In the genomic region with DNA sequence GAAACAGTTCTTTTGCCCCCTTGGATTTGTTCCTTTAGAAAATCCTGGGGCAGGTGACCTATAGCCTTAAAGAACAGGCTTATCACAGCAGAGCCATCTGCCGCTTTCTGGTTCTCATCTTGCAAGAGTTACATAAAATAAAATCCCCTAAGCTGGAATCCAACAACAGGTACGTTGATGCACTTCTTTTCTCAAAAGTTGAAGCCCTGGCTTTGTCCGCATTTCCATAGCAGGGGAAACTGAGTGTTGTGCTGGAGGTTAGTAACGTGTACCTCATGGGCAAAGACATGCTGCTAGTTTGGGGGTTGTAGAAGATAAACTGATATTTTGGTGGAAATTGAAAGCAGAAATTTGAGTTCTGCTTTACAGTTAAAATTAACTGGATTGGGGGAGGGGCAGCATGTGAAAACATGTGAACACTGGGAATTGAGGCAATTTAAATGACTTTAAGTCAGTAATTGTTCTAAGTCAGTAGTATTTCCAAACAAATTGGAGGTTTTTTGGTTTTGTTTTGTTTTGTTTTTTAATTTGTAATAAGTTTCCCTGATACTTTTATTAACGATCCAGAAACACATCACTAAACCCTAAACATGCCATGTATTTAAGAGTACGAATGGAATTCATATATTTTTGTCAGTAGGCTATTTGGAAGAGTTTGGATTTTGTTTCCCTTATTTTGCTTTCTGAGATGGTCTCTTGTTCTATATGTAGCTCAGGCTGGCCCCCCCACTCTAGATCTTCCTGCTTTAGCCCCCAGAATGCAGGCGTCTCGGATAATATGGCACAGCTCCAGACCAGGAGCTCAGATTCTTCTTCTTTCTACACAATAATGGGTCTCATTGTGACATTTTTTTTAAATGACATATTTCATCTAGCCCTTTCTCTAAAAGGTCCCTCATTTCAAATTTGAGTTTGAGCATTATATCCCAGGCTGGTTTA, we compare ENCODE assay signal across 8 mouse cellular contexts. TPM values are rescaled to one million over a fixed set of nuclear protein-coding genes. Genes with fewer than 3 reads are reported as not detected.
DNase-seq lines count a peak whose midpoint lies in the region; ATAC-seq and TF ChIP-seq lines count a peak whose summit lies in the region.

No protein-coding gene starts in this region.

- ATAC-seq in kidney, embryonic 16.5 days (ENCODE audit: low FRiP score, low TSS enrichment): no peak
- ATAC-seq in forebrain, embryonic 11.5 days (replicated peaks; ENCODE audit: low FRiP score): no peak
- ATAC-seq in liver, embryonic 15.5 days (ENCODE audit: insufficient read depth): no peak
- ATAC-seq in erythroid progenitor cell, adult 5-6 weeks (replicated peaks; ENCODE audit: low FRiP score, poor library complexity, severe bottlenecking): no peak

- H3K4me3 ChIP-seq in kidney, embryonic 16.5 days (ENCODE audit: low read length): peak overlapping the region; percentile 50
- H3K4me3 ChIP-seq in MEL (ENCODE audit: control insufficient read depth in 1 of 2, insufficient read depth in 1 of 2, low read depth in 2 of 2, low read length in 2 of 2): peak overlapping the region; percentile 26 to 55; a peak in 3 of 4 replicates
- H3K4me3 ChIP-seq in forebrain, embryonic 11.5 days (ENCODE audit: low read depth, low read length): peak overlapping the region; percentile 26
- H3K4me3 ChIP-seq in liver, embryonic 15.5 days (replicated peaks): peak overlapping the region; percentile 27

- peaks cover 10% of the 10 kb centered on the region for H3K79me2 ChIP-seq in MEL (ENCODE audit: control insufficient read depth, insufficient read depth, low read length, poor library complexity)

- DNase-seq in kidney, postnatal 4 days: no peak
- DNase-seq in MEL (ENCODE audit: low read depth, low spot score): peak; percentile 18
- no peak for DNase-seq in forebrain, embryonic 11.5 days (ENCODE audit: low spot score)
- DNase-seq in embryo, embryonic 10 days (ENCODE audit: low spot score): no peak
- DNase-seq in c-Kit-positive CD71-positive TER-119-positive erythroid progenitor cells, embryonic 14.5 days (ENCODE audit: low spot score): no peak

- peaks cover 12% of the 10 kb centered on the region; the same call in 1 of the 2 replicates for H3K36me3 ChIP-seq in kidney, embryonic 16.5 days (ENCODE audit: insufficient read depth, low read length)
- peaks cover 2 to 19% of the 10 kb centered on the region in 2 experiments; a peak in 3 of 4 replicates for H3K36me3 ChIP-seq in MEL (ENCODE audit: control insufficient read depth in 1 of 2, insufficient read depth in 2 of 2, low read length in 2 of 2)
- no peaks in the 10 kb centered on the region; the same call in 1 of the 2 replicates for H3K36me3 ChIP-seq in forebrain, embryonic 11.5 days (ENCODE audit: control insufficient read depth, insufficient read depth, low read length)
- peaks cover 25% of the 10 kb centered on the region for H3K36me3 ChIP-seq in liver, embryonic 15.5 days (replicated peaks)

- H3K9ac ChIP-seq in kidney, embryonic 16.5 days (replicated peaks; ENCODE audit: low read length): peak overlapping the region; percentile 68
- 0 out of 2 replicates have a peak overlapping the region, but pooled peaks have one; percentile 14 for H3K9ac ChIP-seq in MEL (ENCODE audit: control insufficient read depth, low read depth, low read length, poor library complexity, severe bottlenecking)
- no peak overlapping the region; the same call in 1 of the 2 replicates for H3K9ac ChIP-seq in forebrain, embryonic 11.5 days (ENCODE audit: low read length)
- no peak overlapping the region for H3K9ac ChIP-seq in liver, embryonic 15.5 days

- peak overlapping the region; percentile 27; the same call in 1 of the 2 replicates for H3K27ac ChIP-seq in kidney, embryonic 16.5 days (ENCODE audit: low read length)
- no peak overlapping the region for H3K27ac ChIP-seq in MEL (ENCODE audit: control insufficient read depth, low read depth, low read length)
- no peak overlapping the region for H3K27ac ChIP-seq in forebrain, embryonic 11.5 days (ENCODE audit: low read depth, low read length)
- H3K27ac ChIP-seq in liver, embryonic 15.5 days (replicated peaks): no peak overlapping the region

- peak in 1 of 2 experiments; percentile 20; a peak in 1 of 4 replicates for TF ChIP-seq EP300 in MEL (IDR thresholded peaks at IDR 0.05; ENCODE audit: low read depth in 1 of 2, low read length in 2 of 2)

- 37% methylated on average over 8 of the region's 8 CpGs for WGBS in kidney, embryonic 16.5 days
- 73% methylated on average over 8 of the region's 8 CpGs for WGBS in forebrain, embryonic 11.5 days
- 69% methylated on average over 8 of the region's 8 CpGs for WGBS in liver, embryonic 15.5 days (ENCODE audit: insufficient replicate concordance)

- no peak for TF ChIP-seq POLR2A in MEL (IDR thresholded peaks at IDR 0.05; ENCODE audit: control insufficient read depth in 1 of 2, insufficient read depth in 1 of 2, low read depth in 1 of 2, low read length in 2 of 2, poor library complexity in 1 of 2)

- H3K9me3 ChIP-seq in kidney, embryonic 16.5 days (ENCODE audit: low read length): no peaks in the 10 kb centered on the region
- no peaks in the 10 kb centered on the region for H3K9me3 ChIP-seq in MEL (replicated peaks; ENCODE audit: insufficient read depth, low read length)
- no peaks in the 10 kb centered on the region for H3K9me3 ChIP-seq in forebrain, embryonic 11.5 days (ENCODE audit: control insufficient read depth, low read length)
- no peaks in the 10 kb centered on the region for H3K9me3 ChIP-seq in liver, embryonic 15.5 days (replicated peaks)

- H3K4me1 ChIP-seq in kidney, embryonic 16.5 days (ENCODE audit: insufficient read depth, low read length): peaks cover 43% of the 10 kb centered on the region
- peaks cover 11% of the 10 kb centered on the region in 2 experiments for H3K4me1 ChIP-seq in MEL (ENCODE audit: control insufficient read depth in 1 of 2, insufficient read depth in 2 of 2, low read length in 2 of 2)
- no peaks in the 10 kb centered on the region; the same call in 1 of the 2 replicates for H3K4me1 ChIP-seq in forebrain, embryonic 11.5 days (replicated peaks; ENCODE audit: control insufficient read depth, insufficient read depth, low read length)
- H3K4me1 ChIP-seq in liver, embryonic 15.5 days (replicated peaks): peaks cover 49% of the 10 kb centered on the region

- no peak for TF ChIP-seq RAD21 in MEL (IDR thresholded peaks at IDR 0.05; ENCODE audit: low read depth, low read length)

- TF ChIP-seq CTCF in MEL (IDR thresholded peaks at IDR 0.05 in 2 of 3, conservative IDR thresholded peaks at IDR 0.05 in 1 of 3; ENCODE audit: control insufficient read depth in 1 of 3, insufficient read depth in 1 of 3, low read depth in 2 of 3, low read length in 3 of 3, poor library complexity in 1 of 3, severe bottlenecking in 1 of 3): no peak

- H3K4me2 ChIP-seq in kidney, embryonic 16.5 days (replicated peaks; ENCODE audit: low read depth, low read length): peak overlapping the region; percentile 64
- H3K4me2 ChIP-seq in forebrain, embryonic 11.5 days (ENCODE audit: low read depth, low read length, severe bottlenecking): peak overlapping the region; percentile 53
- peak overlapping the region; percentile 53 for H3K4me2 ChIP-seq in liver, embryonic 15.5 days

- H3K27me3 ChIP-seq in kidney, embryonic 16.5 days (ENCODE audit: insufficient read depth, low read length): no peaks in the 10 kb centered on the region
- no peaks in the 10 kb centered on the region for H3K27me3 ChIP-seq in MEL (ENCODE audit: control insufficient read depth in 1 of 2, insufficient read depth in 2 of 2, low read length in 2 of 2)
- H3K27me3 ChIP-seq in forebrain, embryonic 11.5 days (ENCODE audit: control insufficient read depth, insufficient read depth, low read length): no peaks in the 10 kb centered on the region
- no peaks in the 10 kb centered on the region for H3K27me3 ChIP-seq in liver, embryonic 15.5 days

TF ChIP-seq in MEL, 35 proteins besides CTCF, POLR2A, EP300 and RAD21:
- TF ChIP-seq CHD2 (IDR thresholded peaks at IDR 0.05; ENCODE audit: low read length): 0 out of 2 replicates have a peak, but pooled peaks have one; percentile 31
- TF ChIP-seq GATA1 (IDR thresholded peaks at IDR 0.05; ENCODE audit: low read depth, low read length): no peak
- TF ChIP-seq RCOR1 (IDR thresholded peaks at IDR 0.05; ENCODE audit: low read depth, low read length): 0 out of 2 replicates have a peak, but pooled peaks have one; percentile 7
- peak; percentile 63 for TF ChIP-seq MXI1 (IDR thresholded peaks at IDR 0.05; ENCODE audit: low read depth, low read length)
- TF ChIP-seq MAX (IDR thresholded peaks at IDR 0.05; ENCODE audit: low read length): peak; percentile 25; the same call in 1 of the 2 replicates
- no peak for TF ChIP-seq NRF1 (IDR thresholded peaks at IDR 0.05; ENCODE audit: insufficient read depth, low read depth, low read length, poor library complexity, severe bottlenecking)
- no peak for TF ChIP-seq MYB (IDR thresholded peaks at IDR 0.05; ENCODE audit: low read depth, low read length)
- no peak for TF ChIP-seq SMC3 (IDR thresholded peaks at IDR 0.05; ENCODE audit: low read depth, low read length)

RNA-seq across cellular contexts. Expression of a gene that starts 3.4 kb away (rescaled TPM):
- 47.9 and 51.4 TPM in 2 replicates for polyA plus RNA-seq in kidney, embryonic 16.5 days (2015; fragmentation: Nextera tagmentation; extraction: Ambion mirVana)
- total RNA-seq in MEL (2012; rRNA removed): 2.0 and 3.6 TPM in 2 replicates
- 1 to 10 TPM in 1 of 2 experiments, not detected in 1; 4.8 TPM for polyA plus RNA-seq in MEL (2012; ENCODE audit: insufficient read depth in 1 of 2, insufficient read length in 2 of 2, low read depth in 1 of 2, low replicate concordance in 2 of 2, missing spikeins in 1 of 2)
- 35.9 and 40.2 TPM in 2 replicates for polyA plus RNA-seq in forebrain, embryonic 11.5 days (2014; fragmentation: Nextera tagmentation; extraction: Ambion mirVana)
- polyA plus RNA-seq in liver, embryonic 15.5 days (2015; fragmentation: Nextera tagmentation; extraction: Ambion mirVana): 9.5 and 11.6 TPM in 2 replicates
- 40.4 and 46.1 TPM in 2 replicates for total RNA-seq in erythroid progenitor cell, adult 5-6 weeks (2015; ENCODE audit: low replicate concordance)
- 27.8 and 34.9 TPM in 2 replicates for total RNA-seq in erythroid progenitor cell, adult 5-6 weeks (2017; ENCODE audit: low replicate concordance)

Comparison
In these comparisons a context has a peak if more than half of its experiments do, and no peak if none do; other contexts are left out.
1. H3K9ac ChIP-seq: peak in kidney, embryonic 16.5 days (single experiment) and MEL (single experiment); none in forebrain, embryonic 11.5 days (single experiment) and liver, embryonic 15.5 days (single experiment).
2. Peak in every context shown above with its lines, with median percentiles within 50 percentile points of each other: H3K4me2 ChIP-seq and H3K4me3 ChIP-seq.